Mouse (Mus musculus) erythroblast, embryonic 14.5 days (primary cell): ENCODE results near the gene Pcca.

Experiments used
- GATA1 ChIP-seq: IDR thresholded peaks from 2 replicates; pipeline ENCODE4 v1.6.1; 2012; ENCODE audit warnings: low read length, inconsistent platforms, mixed read lengths
- TAL1 ChIP-seq: IDR thresholded peaks from 3 replicates; pipeline ENCODE4 v1.6.1; 2012; ENCODE audit warnings: low read length, inconsistent platforms, mixed read lengths

- TF ChIP-seq GATA1, result no peak
- no peak for TF ChIP-seq TAL1
These were observed 74.2 kb downstream of the Pcca start for GRCm38 (mm10) chr14:122608323-122608722.
